Mouse (Mus musculus): ENCODE measurements around the gene Map3k5.

Gene Map3k5

GRCm38 (mm10) chr10:20164810-20165209 lies 230.5 kb downstream of the Map3k5 start:
- TF ChIP-seq NANOG (IDR thresholded peaks at IDR 0.05; ENCODE audit: borderline replicate concordance, low read length) (no peak), CTCF (conservative IDR thresholded peaks at IDR 0.05; ENCODE audit: low read length) (no peak), POU5F1 (IDR thresholded peaks at IDR 0.05; ENCODE audit: borderline replicate concordance, low read length) (no peak)
- H3K4me1 ChIP-seq (replicated peaks; ENCODE audit: low read depth, low read length): peaks cover 85% of the 10 kb centered on the region
- peaks cover 5% of the 10 kb centered on the region for H3K36me3 ChIP-seq (ENCODE audit: insufficient read depth, low read length)

GRCm38 (mm10) chr10:20166797-20167196 lies 232.5 kb downstream of the Map3k5 start:
- no peak for TF ChIP-seq CTCF (conservative IDR thresholded peaks at IDR 0.05; ENCODE audit: low read length)
- peaks cover 86% of the 10 kb centered on the region for H3K4me1 ChIP-seq (replicated peaks; ENCODE audit: low read depth, low read length)
- H3K36me3 ChIP-seq (ENCODE audit: insufficient read depth, low read length): peaks cover 13% of the 10 kb centered on the region
- H3K9me3 ChIP-seq (ENCODE audit: low read length): no peaks in the 10 kb centered on the region
- peak overlapping the region; percentile 24 for H3K4me3 ChIP-seq (replicated peaks; ENCODE audit: low read length)
- no peaks in the 10 kb centered on the region for H3K27me3 ChIP-seq (ENCODE audit: insufficient read depth, low read length)

More at GRCm38 (mm10) chr10:20164810-20165209, 230.5 kb downstream of the Map3k5 start:
- Histone ChIP-seq H3K4me3 (replicated peaks; ENCODE audit: low read length) (no peak overlapping the region), H3K9me3 (ENCODE audit: low read length) (no peaks in the 10 kb centered on the region), H3K27me3 (ENCODE audit: insufficient read depth, low read length) (no peaks in the 10 kb centered on the region)

GRCm38 (mm10) chr10:20167467-20167866 lies 233.2 kb downstream of the Map3k5 start:
- Histone ChIP-seq H3K27me3 (ENCODE audit: insufficient read depth, low read length) (no peaks in the 10 kb centered on the region), H3K4me1 (replicated peaks; ENCODE audit: low read depth, low read length) (peaks cover 80% of the 10 kb centered on the region), H3K36me3 (ENCODE audit: insufficient read depth, low read length) (peaks cover 18% of the 10 kb centered on the region), H3K4me3 (replicated peaks; ENCODE audit: low read length) (0 out of 2 replicates have a peak overlapping the region, but pooled peaks have one; percentile 24), H3K9me3 (ENCODE audit: low read length) (no peaks in the 10 kb centered on the region)
- no peak for TF ChIP-seq NANOG (IDR thresholded peaks at IDR 0.05; ENCODE audit: borderline replicate concordance, low read length)
- no peak for TF ChIP-seq CTCF (conservative IDR thresholded peaks at IDR 0.05; ENCODE audit: low read length)
- no peak for TF ChIP-seq POU5F1 (IDR thresholded peaks at IDR 0.05; ENCODE audit: borderline replicate concordance, low read length)

GRCm38 (mm10) chr10:20169182-20169674 lies 235.0 kb downstream of the Map3k5 start:
- Histone ChIP-seq H3K27me3 (ENCODE audit: insufficient read depth, low read length) (no peaks in the 10 kb centered on the region), H3K36me3 (ENCODE audit: insufficient read depth, low read length) (peaks cover 18% of the 10 kb centered on the region), H3K4me3 (replicated peaks; ENCODE audit: low read length) (0 out of 2 replicates have a peak overlapping the region, but pooled peaks have one; percentile 51), H3K9me3 (ENCODE audit: low read length) (no peaks in the 10 kb centered on the region), H3K4me1 (replicated peaks; ENCODE audit: low read depth, low read length) (peaks cover 78% of the 10 kb centered on the region)
- TF ChIP-seq POU5F1 (IDR thresholded peaks at IDR 0.05; ENCODE audit: borderline replicate concordance, low read length) (no peak), CTCF (conservative IDR thresholded peaks at IDR 0.05; ENCODE audit: low read length) (no peak), NANOG (IDR thresholded peaks at IDR 0.05; ENCODE audit: borderline replicate concordance, low read length) (no peak)

GRCm38 (mm10) chr10:20169927-20170604 lies 235.8 kb downstream of the Map3k5 start:
- Histone ChIP-seq H3K9me3 (ENCODE audit: low read length) (no peaks in the 10 kb centered on the region), H3K27me3 (ENCODE audit: insufficient read depth, low read length) (no peaks in the 10 kb centered on the region), H3K4me3 (replicated peaks; ENCODE audit: low read length) (peak overlapping the region; percentile 51), H3K4me1 (replicated peaks; ENCODE audit: low read depth, low read length) (peaks cover 83% of the 10 kb centered on the region), H3K36me3 (ENCODE audit: insufficient read depth, low read length) (peaks cover 18% of the 10 kb centered on the region)
- TF ChIP-seq NANOG (IDR thresholded peaks at IDR 0.05; ENCODE audit: borderline replicate concordance, low read length) (no peak), POU5F1 (IDR thresholded peaks at IDR 0.05; ENCODE audit: borderline replicate concordance, low read length) (no peak), CTCF (conservative IDR thresholded peaks at IDR 0.05; ENCODE audit: low read length) (no peak)

- Histone ChIP-seq H3K9me3 (ENCODE audit: low read length) (no peaks in the 10 kb centered on the region), H3K36me3 (ENCODE audit: insufficient read depth, low read length) (peaks cover 18% of the 10 kb centered on the region), H3K4me3 (replicated peaks; ENCODE audit: low read length) (peak overlapping the region; percentile 51), H3K27me3 (ENCODE audit: insufficient read depth, low read length) (no peaks in the 10 kb centered on the region), H3K4me1 (replicated peaks; ENCODE audit: low read depth, low read length) (peaks cover 88% of the 10 kb centered on the region)
- TF ChIP-seq CTCF (conservative IDR thresholded peaks at IDR 0.05; ENCODE audit: low read length) (peak; percentile 62), NANOG (IDR thresholded peaks at IDR 0.05; ENCODE audit: borderline replicate concordance, low read length) (no peak)
These were observed 236.4 kb downstream of the Map3k5 start for GRCm38 (mm10) chr10:20170605-20171088.

- no peak for TF ChIP-seq CTCF (conservative IDR thresholded peaks at IDR 0.05; ENCODE audit: low read length)
- no peak for TF ChIP-seq POU5F1 (IDR thresholded peaks at IDR 0.05; ENCODE audit: borderline replicate concordance, low read length)
- TF ChIP-seq NANOG (IDR thresholded peaks at IDR 0.05; ENCODE audit: borderline replicate concordance, low read length): no peak
- Histone ChIP-seq H3K4me3 (replicated peaks; ENCODE audit: low read length) (peak overlapping the region; percentile 51; the same call in 1 of the 2 replicates), H3K4me1 (replicated peaks; ENCODE audit: low read depth, low read length) (peaks cover 88% of the 10 kb centered on the region), H3K36me3 (ENCODE audit: insufficient read depth, low read length) (peaks cover 18% of the 10 kb centered on the region), H3K27me3 (ENCODE audit: insufficient read depth, low read length) (no peaks in the 10 kb centered on the region), H3K9me3 (ENCODE audit: low read length) (no peaks in the 10 kb centered on the region)
These were observed 236.9 kb downstream of the Map3k5 start for GRCm38 (mm10) chr10:20171209-20171608.

- no peak overlapping the region for H3K4me3 ChIP-seq (replicated peaks; ENCODE audit: low read length)
- H3K36me3 ChIP-seq (ENCODE audit: insufficient read depth, low read length): peaks cover 18% of the 10 kb centered on the region
- TF ChIP-seq POU5F1 (IDR thresholded peaks at IDR 0.05; ENCODE audit: borderline replicate concordance, low read length): no peak
- TF ChIP-seq CTCF (conservative IDR thresholded peaks at IDR 0.05; ENCODE audit: low read length): no peak
- no peak for TF ChIP-seq NANOG (IDR thresholded peaks at IDR 0.05; ENCODE audit: borderline replicate concordance, low read length)
- H3K9me3 ChIP-seq (ENCODE audit: low read length): no peaks in the 10 kb centered on the region
- no peaks in the 10 kb centered on the region for H3K27me3 ChIP-seq (ENCODE audit: insufficient read depth, low read length)
- peaks cover 88% of the 10 kb centered on the region for H3K4me1 ChIP-seq (replicated peaks; ENCODE audit: low read depth, low read length)
These were observed 237.5 kb downstream of the Map3k5 start for GRCm38 (mm10) chr10:20171756-20172155.
